In the genomic region with DNA sequence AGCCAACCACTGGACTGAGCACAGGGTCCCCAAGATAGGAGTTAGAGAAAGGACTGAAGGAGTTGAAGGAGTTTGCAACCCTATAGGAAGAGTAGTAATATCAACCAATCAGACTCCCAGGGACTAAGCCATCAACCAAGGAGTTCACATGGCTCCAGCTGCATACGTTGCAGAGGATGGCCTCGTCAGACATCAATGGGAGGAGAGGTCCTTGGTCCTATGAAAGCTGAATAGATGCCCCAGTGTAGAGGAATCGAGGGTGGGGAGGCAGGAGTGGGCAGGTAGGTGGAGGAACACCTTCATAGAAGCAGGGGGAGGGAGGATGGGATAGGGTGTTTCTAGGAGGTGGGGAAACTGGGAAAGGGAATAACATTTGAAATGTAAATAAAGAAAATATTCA, we compare ENCODE assay signal across 22 mouse cellular contexts. TPM values are rescaled to one million over a fixed set of nuclear protein-coding genes. Genes with fewer than 3 reads are reported as not detected.
"Had no signal": no experiment of that assay in that cellular context is flagged by ENCODE, and none has a peak within 500 bp of the region (broad histone marks: within the 10 kb centered on the region; RNA-seq: fewer than 3 reads in every experiment).

No protein-coding gene starts in this region.

- ATAC-seq: liver, embryonic 12.5 days; midbrain, embryonic 13.5 days; midbrain, embryonic 16.5 days had no signal

- H3K9ac ChIP-seq: limb, embryonic 13.5 days; liver, embryonic 12.5 days; liver, embryonic 15.5 days; lung, embryonic 15.5 days; midbrain, embryonic 13.5 days; neural tube, embryonic 13.5 days had no signal

- H3K4me1 ChIP-seq: limb, embryonic 10.5 days; liver, embryonic 12.5 days; liver, embryonic 15.5 days had no signal

- H3K27ac ChIP-seq: kidney, postnatal 0 days; layer of hippocampus, adult 2 months; limb, embryonic 10.5 days; limb, embryonic 13.5 days; liver, embryonic 12.5 days; liver, embryonic 15.5 days; lung, embryonic 15.5 days; midbrain, embryonic 13.5 days; neural tube, embryonic 13.5 days; stomach, postnatal 0 days had no signal

- H3K4me2 ChIP-seq: limb, embryonic 13.5 days; liver, embryonic 12.5 days; liver, embryonic 15.5 days; lung, embryonic 15.5 days; midbrain, embryonic 13.5 days; neural tube, embryonic 13.5 days had no signal

- H3K9me3 ChIP-seq: limb, embryonic 10.5 days; limb, embryonic 13.5 days; liver, embryonic 12.5 days; liver, embryonic 15.5 days; lung, embryonic 15.5 days; megakaryocyte, embryonic 14.5 days; midbrain, embryonic 10.5 days; midbrain, embryonic 13.5 days; neural tube, embryonic 13.5 days had no signal

- H3K36me3 ChIP-seq: limb, embryonic 10.5 days; liver, embryonic 15.5 days; lung, embryonic 15.5 days had no signal

- DNase-seq: layer of hippocampus, adult 9-11 months; liver; lung, adult 18-20 months; lung, postnatal 10 days; lung, postnatal 36 days; thymus, adult 18-20 months; thymus, postnatal 36 days had no signal

- H3K27me3 ChIP-seq: limb, embryonic 13.5 days; liver, embryonic 12.5 days; liver, embryonic 15.5 days; lung, embryonic 15.5 days; megakaryocyte, embryonic 14.5 days; midbrain, embryonic 13.5 days; neural tube, embryonic 13.5 days had no signal

- H3K4me3 ChIP-seq: layer of hippocampus, adult 2 months; limb, embryonic 10.5 days; limb, embryonic 13.5 days; liver, embryonic 12.5 days; liver, embryonic 15.5 days; lung, embryonic 15.5 days; megakaryocyte, embryonic 14.5 days; midbrain, embryonic 10.5 days; midbrain, embryonic 13.5 days; myocyte; neural tube, embryonic 13.5 days had no signal

RNA-seq across cellular contexts. Expression of a gene that starts 8.7 kb away (rescaled TPM):
- total RNA-seq: monocyte, adult 5-6 weeks had no signal
- polyA plus RNA-seq: myocyte had no signal

RNA-seq across cellular contexts. Expression of a gene that starts 31.4 kb away (rescaled TPM):
- polyA plus RNA-seq: kidney, postnatal 0 days; limb, embryonic 10.5 days; limb, embryonic 13.5 days; liver, embryonic 15.5 days; myocyte had no signal
